Mouse (Mus musculus): ENCODE measurements around the gene Prmt8. TPM values are rescaled to one million over a fixed set of nuclear protein-coding genes. Genes with fewer than 3 reads are reported as not detected.

Prmt8 gene
- polyA plus RNA-seq, 1 experiment from 2014 or later: 46.3 TPM

DNA sequence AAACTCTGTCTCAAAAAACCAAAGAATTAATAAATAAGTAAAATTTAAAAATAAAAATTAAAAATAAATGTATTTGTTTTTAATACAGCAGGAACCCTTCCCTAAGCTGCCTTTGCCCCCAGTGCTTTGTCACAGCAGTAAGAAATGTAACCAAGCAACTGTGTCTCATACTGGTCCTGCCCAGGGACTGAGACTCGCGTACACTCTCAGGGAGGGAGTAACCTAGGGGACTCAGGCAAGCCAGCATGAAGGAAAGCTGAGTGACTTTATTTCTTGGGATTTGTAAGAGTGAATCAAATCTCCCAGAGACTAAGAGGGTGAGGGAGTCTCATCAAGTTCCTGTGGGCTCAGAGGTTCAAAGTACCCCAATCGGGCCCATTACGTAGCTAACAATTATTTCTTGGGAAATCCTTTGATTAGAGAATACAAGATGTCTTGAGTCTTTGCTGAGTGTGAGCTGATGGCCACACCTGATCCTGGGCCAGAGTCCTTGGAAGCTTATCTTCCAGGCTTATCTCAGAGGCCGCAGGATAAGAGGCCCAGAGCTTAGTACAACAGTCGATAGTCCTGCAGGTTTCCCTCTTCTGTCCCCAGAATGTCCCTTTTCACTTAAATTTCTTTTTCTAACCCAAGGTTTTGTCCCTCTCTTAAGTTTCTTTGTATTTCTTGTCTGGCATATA, 82.0 kb downstream of the Prmt8 start:
- H3K9me3 ChIP-seq (ENCODE audit: control insufficient read depth, low read length): no peaks in the 10 kb centered on the region
- H3K9ac ChIP-seq (ENCODE audit: low read depth, low read length): no peak overlapping the region
- H3K36me3 ChIP-seq (ENCODE audit: control insufficient read depth, insufficient read depth, low read length): no peaks in the 10 kb centered on the region
- H3K4me1 ChIP-seq (replicated peaks; ENCODE audit: control insufficient read depth, insufficient read depth, low read length): 0 out of 2 replicates have a peak, but pooled peaks cover 1% of the 10 kb centered on the region
- DNase-seq (ENCODE audit: low spot score): no peak
- H3K4me2 ChIP-seq (replicated peaks; ENCODE audit: low read depth, low read length): no peak overlapping the region
- no peak overlapping the region for H3K27ac ChIP-seq (ENCODE audit: low read depth, low read length)
- WGBS: 90% methylated on average over 6 of the region's 6 CpGs
- H3K27me3 ChIP-seq (ENCODE audit: control insufficient read depth, insufficient read depth, low read length): no peaks in the 10 kb centered on the region
- H3K4me3 ChIP-seq (ENCODE audit: low read depth, low read length): no peak overlapping the region
- no peak for ATAC-seq (ENCODE audit: low FRiP score)

DNA sequence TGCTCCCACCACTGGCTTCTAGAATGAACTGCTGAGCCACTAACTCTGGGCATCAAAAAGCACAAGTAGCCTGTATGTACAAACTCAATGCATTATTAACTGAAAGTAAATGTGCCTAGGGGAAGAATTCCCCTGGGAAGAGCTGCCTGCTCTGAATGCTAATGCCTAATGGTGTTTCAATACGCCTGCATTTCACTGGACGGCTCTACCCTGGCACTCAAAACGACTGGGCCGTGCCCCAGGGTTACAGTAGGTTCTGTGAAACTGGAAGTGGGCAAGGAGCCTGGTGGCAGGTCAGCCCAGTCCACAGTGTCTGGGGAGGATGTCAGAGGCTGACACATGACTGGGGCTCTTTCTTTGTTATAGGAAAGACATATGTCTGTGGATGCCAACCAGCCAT, 84.3 kb downstream of the Prmt8 start:
- H3K36me3 ChIP-seq (ENCODE audit: control insufficient read depth, insufficient read depth, low read length): no peaks in the 10 kb centered on the region
- ATAC-seq (ENCODE audit: low FRiP score) (peak; percentile 55), DNase-seq (ENCODE audit: low spot score) (peak; percentile 46)
- H3K27me3 ChIP-seq (ENCODE audit: control insufficient read depth, insufficient read depth, low read length): no peaks in the 10 kb centered on the region
- H3K4me3 ChIP-seq (ENCODE audit: low read depth, low read length): no peak overlapping the region
- peak overlapping the region; percentile 14; the same call in 1 of the 2 replicates for H3K27ac ChIP-seq (ENCODE audit: low read depth, low read length)
- H3K9ac ChIP-seq (ENCODE audit: low read depth, low read length): no peak overlapping the region
- no peaks in the 10 kb centered on the region for H3K9me3 ChIP-seq (ENCODE audit: control insufficient read depth, low read length)
- no peak overlapping the region for H3K4me2 ChIP-seq (replicated peaks; ENCODE audit: low read depth, low read length)
- no peaks in the 10 kb centered on the region for H3K4me1 ChIP-seq (replicated peaks; ENCODE audit: control insufficient read depth, insufficient read depth, low read length)
- WGBS: 74% methylated on average over 4 of the region's 4 CpGs

DNA sequence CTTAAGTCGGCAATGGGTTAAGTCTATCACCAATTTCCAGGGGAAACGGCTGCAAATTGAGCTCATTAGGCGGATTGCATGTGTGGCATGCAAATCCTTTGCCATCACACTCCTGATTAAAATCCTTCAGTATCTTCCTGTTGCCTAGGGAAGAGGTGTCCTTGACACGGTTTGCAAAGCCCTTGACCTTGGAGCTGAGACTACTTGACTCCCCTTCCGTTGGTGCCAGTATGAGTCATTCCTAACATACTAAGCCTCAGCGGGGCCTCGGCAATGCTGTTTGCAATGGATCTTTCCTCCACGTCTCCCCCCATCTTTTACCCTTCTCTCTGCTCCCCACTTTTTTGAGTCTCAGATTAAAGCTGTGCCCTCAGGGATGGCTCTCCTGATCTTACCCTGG, 85.7 kb downstream of the Prmt8 start:
- no peaks in the 10 kb centered on the region for H3K9me3 ChIP-seq (ENCODE audit: control insufficient read depth, low read length)
- no peak overlapping the region for H3K9ac ChIP-seq (ENCODE audit: low read depth, low read length)
- no peak for ATAC-seq (ENCODE audit: low FRiP score)
- H3K4me3 ChIP-seq (ENCODE audit: low read depth, low read length): no peak overlapping the region
- H3K36me3 ChIP-seq (ENCODE audit: control insufficient read depth, insufficient read depth, low read length): no peaks in the 10 kb centered on the region
- no peaks in the 10 kb centered on the region for H3K27me3 ChIP-seq (ENCODE audit: control insufficient read depth, insufficient read depth, low read length)
- H3K4me1 ChIP-seq (replicated peaks; ENCODE audit: control insufficient read depth, insufficient read depth, low read length): no peaks in the 10 kb centered on the region
- 73% methylated on average over 8 of the region's 8 CpGs for WGBS
- H3K27ac ChIP-seq (ENCODE audit: low read depth, low read length): no peak overlapping the region
- no peak overlapping the region for H3K4me2 ChIP-seq (replicated peaks; ENCODE audit: low read depth, low read length)
- no peak for DNase-seq (ENCODE audit: low spot score)

DNA sequence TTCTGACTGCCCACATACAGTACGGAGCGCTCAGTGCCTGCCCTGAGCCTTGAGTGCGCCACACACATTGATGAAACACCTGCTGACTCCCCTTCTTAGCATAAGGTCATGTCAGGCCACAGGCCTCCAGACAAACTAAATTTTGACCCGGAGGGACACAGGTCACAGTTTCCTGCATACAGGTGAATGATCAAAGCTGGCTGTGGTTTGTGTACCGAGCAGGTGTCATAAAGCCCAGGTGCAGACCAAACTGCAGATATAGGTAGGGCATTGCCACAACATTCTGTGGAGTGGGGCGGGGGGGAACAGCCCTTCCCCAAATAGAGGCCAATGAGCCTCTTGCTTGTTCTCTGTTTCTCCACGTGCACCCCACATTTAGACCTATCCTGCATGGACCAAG, 88.5 kb downstream of the Prmt8 start:
- ATAC-seq (ENCODE audit: low FRiP score) (no peak), DNase-seq (ENCODE audit: low spot score) (no peak)
- Histone ChIP-seq H3K27ac (ENCODE audit: low read depth, low read length) (no peak overlapping the region), H3K9ac (ENCODE audit: low read depth, low read length) (no peak overlapping the region), H3K9me3 (ENCODE audit: control insufficient read depth, low read length) (no peaks in the 10 kb centered on the region), H3K27me3 (ENCODE audit: control insufficient read depth, insufficient read depth, low read length) (no peaks in the 10 kb centered on the region), H3K4me2 (replicated peaks; ENCODE audit: low read depth, low read length) (no peak overlapping the region), H3K36me3 (ENCODE audit: control insufficient read depth, insufficient read depth, low read length) (no peaks in the 10 kb centered on the region), H3K4me3 (ENCODE audit: low read depth, low read length) (no peak overlapping the region), H3K4me1 (replicated peaks; ENCODE audit: control insufficient read depth, insufficient read depth, low read length) (no peaks in the 10 kb centered on the region)
- 92% methylated on average over 7 of the region's 7 CpGs for WGBS

DNA sequence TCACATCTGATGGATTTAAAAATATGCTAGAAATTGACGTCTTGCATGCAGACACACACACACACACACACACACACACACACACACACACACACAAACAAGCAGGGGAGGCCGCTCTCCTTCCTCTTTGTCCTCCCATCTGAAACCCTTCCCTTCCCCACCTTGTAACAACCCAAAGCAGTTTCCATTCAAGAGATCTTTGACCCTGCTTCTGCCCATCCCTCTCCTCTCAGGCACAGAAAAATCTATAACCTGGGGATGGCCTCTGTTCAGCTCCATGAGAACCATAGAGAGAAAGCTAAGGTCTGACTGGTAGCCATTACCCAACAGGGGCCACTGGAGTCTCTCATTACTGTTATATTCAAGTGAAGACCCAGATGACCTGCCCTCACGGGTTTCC, 90.3 kb downstream of the Prmt8 start:
- Histone ChIP-seq H3K36me3 (ENCODE audit: control insufficient read depth, insufficient read depth, low read length) (no peaks in the 10 kb centered on the region), H3K27me3 (ENCODE audit: control insufficient read depth, insufficient read depth, low read length) (no peaks in the 10 kb centered on the region), H3K9me3 (ENCODE audit: control insufficient read depth, low read length) (no peaks in the 10 kb centered on the region), H3K4me3 (ENCODE audit: low read depth, low read length) (no peak overlapping the region), H3K27ac (ENCODE audit: low read depth, low read length) (no peak overlapping the region), H3K4me2 (replicated peaks; ENCODE audit: low read depth, low read length) (no peak overlapping the region), H3K9ac (ENCODE audit: low read depth, low read length) (no peak overlapping the region), H3K4me1 (replicated peaks; ENCODE audit: control insufficient read depth, insufficient read depth, low read length) (no peaks in the 10 kb centered on the region)
- no peak for ATAC-seq (ENCODE audit: low FRiP score)
- WGBS: 87% methylated on average over 3 of the region's 3 CpGs
- no peak for DNase-seq (ENCODE audit: low spot score)

DNA sequence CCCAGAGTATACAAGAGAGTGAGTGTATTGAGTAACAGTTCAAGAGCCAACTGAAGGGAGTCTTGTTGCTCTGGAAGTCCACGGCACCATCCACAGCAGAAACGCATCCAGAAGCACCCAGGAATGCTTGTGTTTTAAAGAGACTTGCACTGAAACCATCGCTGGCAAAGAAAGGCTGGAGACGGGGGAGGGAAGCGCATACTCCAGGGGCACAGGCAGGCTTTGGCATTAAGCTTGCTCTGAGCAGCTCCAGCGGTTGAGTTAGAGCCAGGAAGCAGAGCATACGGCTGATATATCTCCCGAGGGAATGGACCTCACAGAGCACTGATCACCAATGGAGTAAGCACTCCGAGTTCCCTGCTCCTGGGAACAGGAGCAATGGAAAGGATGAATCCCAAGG, 91.0 kb downstream of the Prmt8 start:
- ATAC-seq (ENCODE audit: low FRiP score): no peak
- Histone ChIP-seq H3K36me3 (ENCODE audit: control insufficient read depth, insufficient read depth, low read length) (no peaks in the 10 kb centered on the region), H3K4me1 (replicated peaks; ENCODE audit: control insufficient read depth, insufficient read depth, low read length) (no peaks in the 10 kb centered on the region), H3K9ac (ENCODE audit: low read depth, low read length) (no peak overlapping the region), H3K27ac (ENCODE audit: low read depth, low read length) (no peak overlapping the region), H3K4me2 (replicated peaks; ENCODE audit: low read depth, low read length) (no peak overlapping the region), H3K9me3 (ENCODE audit: control insufficient read depth, low read length) (no peaks in the 10 kb centered on the region), H3K4me3 (ENCODE audit: low read depth, low read length) (no peak overlapping the region), H3K27me3 (ENCODE audit: control insufficient read depth, insufficient read depth, low read length) (no peaks in the 10 kb centered on the region)
- 80% methylated on average over 9 of the region's 9 CpGs for WGBS
- no peak for DNase-seq (ENCODE audit: low spot score)

DNA sequence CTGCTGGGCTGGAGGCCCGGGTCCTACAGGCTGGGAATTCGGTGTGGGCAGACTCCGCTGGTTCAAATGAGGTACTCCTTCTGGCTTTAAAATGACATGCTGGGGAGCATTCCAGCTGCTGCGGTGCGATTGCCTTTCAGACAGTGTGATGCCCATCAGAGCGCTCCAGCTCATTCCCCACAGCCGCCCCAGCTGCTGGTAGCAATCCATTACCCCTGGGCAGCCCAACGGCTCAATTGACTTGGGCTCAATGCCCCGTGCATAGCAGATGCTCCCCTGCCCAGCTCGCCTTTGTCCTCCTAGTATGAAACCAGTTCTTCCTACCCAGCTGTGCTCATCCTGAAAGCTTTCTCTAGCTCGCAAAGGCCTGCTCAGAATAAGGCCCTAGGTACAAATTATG, 92.4 kb downstream of the Prmt8 start:
- Histone ChIP-seq H3K4me3 (ENCODE audit: low read depth, low read length) (no peak overlapping the region), H3K9ac (ENCODE audit: low read depth, low read length) (no peak overlapping the region), H3K36me3 (ENCODE audit: control insufficient read depth, insufficient read depth, low read length) (no peaks in the 10 kb centered on the region), H3K27me3 (ENCODE audit: control insufficient read depth, insufficient read depth, low read length) (no peaks in the 10 kb centered on the region), H3K4me1 (replicated peaks; ENCODE audit: control insufficient read depth, insufficient read depth, low read length) (no peaks in the 10 kb centered on the region), H3K9me3 (ENCODE audit: control insufficient read depth, low read length) (no peaks in the 10 kb centered on the region), H3K27ac (ENCODE audit: low read depth, low read length) (0 out of 2 replicates have a peak overlapping the region, but pooled peaks have one; percentile 27), H3K4me2 (replicated peaks; ENCODE audit: low read depth, low read length) (no peak overlapping the region)
- peak; percentile 41 for DNase-seq (ENCODE audit: low spot score)
- 48% methylated on average over 11 of the region's 11 CpGs for WGBS
- ATAC-seq (ENCODE audit: low FRiP score): peak; percentile 66; the same call in 1 of the 2 replicates

DNA sequence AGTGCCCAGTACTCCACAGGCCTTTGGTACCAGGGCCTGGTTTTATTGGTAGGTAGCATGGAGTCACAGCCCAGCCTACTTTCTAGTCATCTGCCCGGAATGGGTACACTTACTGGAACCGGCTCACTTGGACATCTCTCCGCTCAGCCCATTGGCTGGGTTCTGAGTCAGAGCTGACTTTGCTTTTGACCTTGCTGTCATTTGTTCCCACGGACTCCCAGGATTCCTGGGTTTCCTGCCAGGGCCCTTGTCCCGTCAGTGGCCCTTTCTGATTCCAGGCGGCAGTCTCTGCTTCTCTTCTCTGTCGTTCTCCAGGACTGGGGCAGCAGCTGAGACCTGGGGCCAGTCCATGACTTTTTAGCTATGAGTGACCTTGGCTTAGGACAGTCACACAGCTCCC, 97.2 kb downstream of the Prmt8 start:
- Histone ChIP-seq H3K4me1 (replicated peaks; ENCODE audit: control insufficient read depth, insufficient read depth, low read length) (no peaks in the 10 kb centered on the region), H3K27ac (ENCODE audit: low read depth, low read length) (no peak overlapping the region), H3K4me2 (replicated peaks; ENCODE audit: low read depth, low read length) (no peak overlapping the region), H3K36me3 (ENCODE audit: control insufficient read depth, insufficient read depth, low read length) (no peaks in the 10 kb centered on the region), H3K9me3 (ENCODE audit: control insufficient read depth, low read length) (no peaks in the 10 kb centered on the region), H3K4me3 (ENCODE audit: low read depth, low read length) (no peak overlapping the region), H3K9ac (ENCODE audit: low read depth, low read length) (no peak overlapping the region), H3K27me3 (ENCODE audit: control insufficient read depth, insufficient read depth, low read length) (no peaks in the 10 kb centered on the region)
- WGBS: 82% methylated on average over 7 of the region's 7 CpGs
- DNase-seq (ENCODE audit: low spot score) (no peak), ATAC-seq (ENCODE audit: low FRiP score) (no peak)

DNA sequence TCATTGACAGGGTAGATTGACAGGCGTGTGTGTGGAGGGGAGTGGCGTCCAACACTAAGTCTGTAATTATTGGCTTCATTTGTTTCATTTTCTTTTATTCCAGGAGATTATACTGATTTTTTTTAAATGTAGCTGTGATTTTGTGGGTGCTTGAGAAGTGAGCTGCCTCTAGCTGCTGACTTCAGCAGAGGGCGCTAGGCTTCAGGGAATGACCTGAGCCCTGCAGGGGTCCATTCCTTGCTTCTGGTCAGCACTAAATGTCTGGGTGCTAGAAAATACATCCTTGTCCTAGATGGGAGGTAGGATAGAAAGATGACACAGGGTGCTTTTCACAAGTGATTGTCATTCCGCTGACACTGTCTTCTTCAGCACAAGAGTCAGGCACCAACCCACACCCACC, 99.2 kb downstream of the Prmt8 start:
- Histone ChIP-seq H3K27ac (ENCODE audit: low read depth, low read length) (no peak overlapping the region), H3K9me3 (ENCODE audit: control insufficient read depth, low read length) (no peaks in the 10 kb centered on the region), H3K9ac (ENCODE audit: low read depth, low read length) (no peak overlapping the region), H3K27me3 (ENCODE audit: control insufficient read depth, insufficient read depth, low read length) (no peaks in the 10 kb centered on the region), H3K4me2 (replicated peaks; ENCODE audit: low read depth, low read length) (no peak overlapping the region), H3K36me3 (ENCODE audit: control insufficient read depth, insufficient read depth, low read length) (no peaks in the 10 kb centered on the region), H3K4me1 (replicated peaks; ENCODE audit: control insufficient read depth, insufficient read depth, low read length) (no peaks in the 10 kb centered on the region), H3K4me3 (ENCODE audit: low read depth, low read length) (no peak overlapping the region)
- no peak for ATAC-seq (ENCODE audit: low FRiP score)
- no peak for DNase-seq (ENCODE audit: low spot score)
- 89% methylated on average over 4 of the region's 4 CpGs for WGBS
